Mouse (Mus musculus): Measurements from ENCODE around the gene Fam204a. TPM values are rescaled to one million over a fixed set of nuclear protein-coding genes. Genes with fewer than 3 reads are reported as not detected.

Fam204a gene
- polyA plus RNA-seq, 1 experiment from 2014 or later: 50.4 TPM

GRCm38 (mm10) chr19:60155266-60155665 is 71.2 kb downstream of the Fam204a start:
- ATAC-seq (ENCODE audit: insufficient number of reproducible peaks, low FRiP score, low TSS enrichment, low read depth): no peak
- WGBS: 83% methylated on average over 5 of the region's 5 CpGs
- H3K4me1 ChIP-seq: no peaks in the 10 kb centered on the region

GRCm38 (mm10) chr19:60153096-60153495 is 73.4 kb downstream of the Fam204a start:
- peaks cover 18% of the 10 kb centered on the region for H3K27me3 ChIP-seq
- ATAC-seq (ENCODE audit: insufficient number of reproducible peaks, low FRiP score, low TSS enrichment, low read depth): no peak

More at GRCm38 (mm10) chr19:60155266-60155665, 71.2 kb downstream of the Fam204a start:
- no peak overlapping the region for H3K9ac ChIP-seq
- H3K27ac ChIP-seq: no peak overlapping the region
- H3K36me3 ChIP-seq: no peaks in the 10 kb centered on the region
- peaks cover under 1% of the 10 kb centered on the region; the same call in 1 of the 2 replicates for H3K27me3 ChIP-seq
- H3K4me3 ChIP-seq: no peak overlapping the region
- H3K4me2 ChIP-seq: no peak overlapping the region
- H3K9me3 ChIP-seq: no peaks in the 10 kb centered on the region

GRCm38 (mm10) chr19:60150056-60150455 is 76.4 kb downstream of the Fam204a start:
- 79% methylated on average over 3 of the region's 3 CpGs for WGBS
- Histone ChIP-seq H3K36me3 (no peaks in the 10 kb centered on the region), H3K27me3 (peaks cover 45% of the 10 kb centered on the region), H3K4me2 (no peak overlapping the region), H3K9me3 (no peaks in the 10 kb centered on the region), H3K9ac (no peak overlapping the region), H3K4me1 (peaks cover 9% of the 10 kb centered on the region; the same call in 1 of the 2 replicates), H3K4me3 (no peak overlapping the region), H3K27ac (no peak overlapping the region)
- no peak for ATAC-seq (ENCODE audit: insufficient number of reproducible peaks, low FRiP score, low TSS enrichment, low read depth)

More at GRCm38 (mm10) chr19:60153096-60153495, 73.4 kb downstream of the Fam204a start:
- Histone ChIP-seq H3K36me3 (no peaks in the 10 kb centered on the region), H3K27ac (no peak overlapping the region), H3K9me3 (no peaks in the 10 kb centered on the region), H3K4me1 (peaks cover 9% of the 10 kb centered on the region; the same call in 1 of the 2 replicates), H3K9ac (no peak overlapping the region), H3K4me2 (no peak overlapping the region), H3K4me3 (no peak overlapping the region)
- WGBS: 79% methylated on average over 1 of the region's 1 CpGs

- 15% methylated on average over 13 of the region's 13 CpGs for WGBS
- H3K27ac ChIP-seq: no peak overlapping the region
- H3K9ac ChIP-seq: no peak overlapping the region
- peaks cover 50% of the 10 kb centered on the region for H3K27me3 ChIP-seq
- no peaks in the 10 kb centered on the region for H3K36me3 ChIP-seq
- H3K4me2 ChIP-seq: no peak overlapping the region
- peaks cover 9% of the 10 kb centered on the region; the same call in 1 of the 2 replicates for H3K4me1 ChIP-seq
- ATAC-seq (ENCODE audit: insufficient number of reproducible peaks, low FRiP score, low TSS enrichment, low read depth): no peak
- H3K4me3 ChIP-seq: no peak overlapping the region
- no peaks in the 10 kb centered on the region for H3K9me3 ChIP-seq
These were observed 77.2 kb downstream of the Fam204a start for GRCm38 (mm10) chr19:60149078-60149960.

Other genes starting within 250 kb of the Fam204a start
- not detected in 2 replicates for gene Prlhr, start 241.6 kb upstream of the Fam204a start, polyA plus RNA-seq (2015; fragmentation: Nextera tagmentation; extraction: Ambion mirVana)

Data from limb, embryonic 15.5 days (tissue).